Mouse (Mus musculus) adrenal gland, postnatal 25 days (tissue): Measurements from ENCODE around the gene Gm21988. TPM values are rescaled to one million over a fixed set of nuclear protein-coding genes. Genes with fewer than 3 reads are reported as not detected.

Source experiments
- microRNA-seq, 2 experiments: library from miRNA; unstranded; fragments of <30 nt; microRNA quantifications; one replicate each; pipeline ENCODE4 v1.2.0; 2021
- total RNA-seq: library from RNA; stranded (reverse); gene quantifications from 2 replicates; pipeline ENCODE4 v1.2.3, GENCODE M21; 2021

Gm21988 gene
- total RNA-seq, 1 experiment from 2014 or later: 7.1 TPM

Small RNA genes lying within 50 kb of the gene (microRNA-seq; reads per million reads assigned to microRNA genes)
- gene Mir195a: 1,158 to 1,330 reads per million in 2 experiments
- gene Mir497: 0 reads per million in 2 experiments
- 0 reads per million in 2 experiments for gene Mir497b

Other genes starting within 250 kb of the Gm21988 start
- gene Gabarap, start 248.7 kb downstream of the Gm21988 start, total RNA-seq: 406 and 407 TPM in 2 replicates
- 55.7 and 64.6 TPM in 2 replicates for gene Phf23, start 244.1 kb downstream of the Gm21988 start, total RNA-seq
- gene Dvl2, start 239.2 kb downstream of the Gm21988 start, total RNA-seq: 19.6 and 22.3 TPM in 2 replicates
- gene Acadvl, start 224.4 kb downstream of the Gm21988 start, total RNA-seq: 391 and 422 TPM in 2 replicates
- gene Dlg4, start 222.9 kb downstream of the Gm21988 start, total RNA-seq: 30.7 and 31.0 TPM in 2 replicates
- 0.91 and 3.4 TPM in 2 replicates for gene Asgr1, start 185.7 kb downstream of the Gm21988 start, total RNA-seq
- gene Asgr2, start 147.2 kb downstream of the Gm21988 start, total RNA-seq: 2.9 and 4.1 TPM in 2 replicates
- 2.2 and 2.6 TPM in 2 replicates for gene Mgl2, start 109.5 kb downstream of the Gm21988 start, total RNA-seq
- 0.81 and 2.0 TPM in 2 replicates for gene Clec10a, start 83.6 kb downstream of the Gm21988 start, total RNA-seq
- gene Slc16a11, start 27.1 kb downstream of the Gm21988 start, total RNA-seq: 2.4 TPM in 1 of 2 replicates, not detected in the other
- gene Slc16a13, start 18.8 kb downstream of the Gm21988 start, total RNA-seq: 3.7 and 4.9 TPM in 2 replicates
- gene Bcl6b, start 10.0 kb downstream of the Gm21988 start, total RNA-seq: 12.2 and 20.5 TPM in 2 replicates
- 45.8 and 59.1 TPM in 2 replicates for gene 0610010K14Rik, start 1.9 kb downstream of the Gm21988 start, total RNA-seq
- gene Rnasek, start within 50 bp of the Gm21988 start, total RNA-seq: 271 and 305 TPM in 2 replicates
- gene Alox12, start 15.5 kb upstream of the Gm21988 start, total RNA-seq: 1.5 and 1.8 TPM in 2 replicates
- gene Alox12e, start 82.8 kb upstream of the Gm21988 start, total RNA-seq: not detected in 2 replicates
- 2.1 and 2.7 TPM in 2 replicates for gene Alox15, start 112.2 kb upstream of the Gm21988 start, total RNA-seq
- 23.3 and 26.7 TPM in 2 replicates for gene Pelp1, start 170.2 kb upstream of the Gm21988 start, total RNA-seq
- 17.1 and 29.9 TPM in 2 replicates for gene Arrb2, start 192.8 kb upstream of the Gm21988 start, total RNA-seq
- 23.0 and 25.4 TPM in 2 replicates for gene Med11, start 212.1 kb upstream of the Gm21988 start, total RNA-seq
- 1.5 and 1.8 TPM in 2 replicates for gene Zmynd15, start 219.6 kb upstream of the Gm21988 start, total RNA-seq
- gene Cxcl16, start 220.2 kb upstream of the Gm21988 start, total RNA-seq: 5.5 and 7.1 TPM in 2 replicates